Comparison of ENCODE assay signal across 27 mouse cellular contexts in the genomic region with DNA sequence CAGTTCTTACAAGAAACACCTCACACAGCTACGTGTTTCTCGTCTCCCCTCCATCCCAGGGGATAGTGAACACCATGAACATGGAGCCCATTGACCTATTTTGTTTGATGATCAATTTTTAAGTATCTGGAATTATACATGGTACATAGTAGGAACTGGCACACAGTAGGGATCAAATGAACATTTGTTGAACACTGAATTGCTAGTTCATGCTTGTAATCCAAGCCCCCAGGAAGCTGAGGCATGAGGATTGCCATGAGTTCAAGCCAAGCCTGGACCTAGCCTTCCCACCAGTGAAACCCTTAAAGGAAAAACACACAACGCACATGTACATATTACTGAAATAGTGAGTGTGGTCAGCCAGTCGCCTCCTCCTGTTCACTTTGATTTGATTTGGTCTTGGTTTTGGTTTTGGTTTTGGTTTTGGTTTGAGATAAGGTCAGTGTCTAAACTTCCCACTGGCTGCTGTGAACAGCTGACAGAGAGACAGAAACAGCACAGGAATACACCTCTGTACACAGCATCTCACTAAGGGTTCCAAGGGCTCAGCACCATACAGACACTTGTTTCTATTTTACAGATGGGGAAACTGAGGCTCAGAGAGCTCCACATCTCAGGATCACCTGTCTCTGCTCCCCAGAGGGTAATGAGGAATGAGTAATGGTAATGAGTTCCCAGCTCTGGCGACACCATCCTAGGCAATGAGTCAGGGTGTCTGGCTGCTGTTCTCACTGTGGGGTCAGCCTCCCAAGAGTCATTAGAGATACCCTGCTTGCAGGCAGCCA.
DNase-seq lines count a peak whose midpoint lies in the region; ATAC-seq and TF ChIP-seq lines count a peak whose summit lies in the region.
"Had no signal": no experiment of that assay in that cellular context is flagged by ENCODE, and none has a peak within 500 bp of the region (broad histone marks: within the 10 kb centered on the region; RNA-seq: fewer than 3 reads in every experiment).

No protein-coding gene starts in this region.

- dilution Hi-C loops in CH12.LX (cut with MboI; ENCODE audit: extremely low pct_ligation_motif_present, extremely low pct_unique_long_range_greater_than_20kb, low sequenced_read_pairs) = no loop called here

- WGBS in midbrain, embryonic 13.5 days = 71% methylated on average over 5 of the region's 5 CpGs
- WGBS in midbrain, embryonic 15.5 days = 70% methylated on average over 5 of the region's 5 CpGs
- 77% methylated on average over 5 of the region's 5 CpGs for WGBS in hindbrain, embryonic 13.5 days
- 74% methylated on average over 5 of the region's 5 CpGs for WGBS in forebrain, embryonic 13.5 days

- H3K27ac ChIP-seq in midbrain, embryonic 13.5 days = peak overlapping the region; percentile 39; the same call in 1 of the 2 replicates
- H3K27ac ChIP-seq in midbrain, embryonic 15.5 days = no peak overlapping the region
- no peak overlapping the region for H3K27ac ChIP-seq in CH12.LX (ENCODE audit: insufficient read depth, low read depth)
- H3K27ac ChIP-seq in hindbrain, embryonic 13.5 days = no peak overlapping the region
- H3K27ac ChIP-seq in forebrain, embryonic 13.5 days = no peak overlapping the region
- H3K27ac ChIP-seq: embryonic facial prominence, embryonic 13.5 days; forebrain, embryonic 10.5 days; liver, embryonic 14.5 days; macrophage; neural tube, embryonic 15.5 days had no signal

- H3K79me2 ChIP-seq in CH12.LX (replicated peaks; ENCODE audit: control insufficient read depth, extremely low read depth, insufficient read depth, poor library complexity, severe bottlenecking) = no peaks in the 10 kb centered on the region

- H3K27me3 ChIP-seq in midbrain, embryonic 13.5 days = peaks cover 12% of the 10 kb centered on the region; the same call in 1 of the 2 replicates
- no peaks in the 10 kb centered on the region for H3K27me3 ChIP-seq in midbrain, embryonic 15.5 days (replicated peaks)
- H3K27me3 ChIP-seq in CH12.LX (replicated peaks) = peaks cover 37% of the 10 kb centered on the region
- peaks cover 8% of the 10 kb centered on the region for H3K27me3 ChIP-seq in Patski
- no peaks in the 10 kb centered on the region for H3K27me3 ChIP-seq in hindbrain, embryonic 13.5 days
- H3K27me3 ChIP-seq in forebrain, embryonic 13.5 days = no peaks in the 10 kb centered on the region
- H3K27me3 ChIP-seq: embryonic facial prominence, embryonic 13.5 days; neural tube, embryonic 15.5 days had no signal

- no peak for TF ChIP-seq POLR2A in CH12.LX (IDR thresholded peaks at IDR 0.05; ENCODE audit: low read depth, low read length)

- no peaks in the 10 kb centered on the region for H3K36me3 ChIP-seq in midbrain, embryonic 13.5 days
- no peaks in the 10 kb centered on the region for H3K36me3 ChIP-seq in midbrain, embryonic 15.5 days (replicated peaks)
- H3K36me3 ChIP-seq in CH12.LX (replicated peaks in 1 of 2; ENCODE audit: control insufficient read depth in 1 of 2, insufficient read depth in 1 of 2, low read length in 1 of 2) = no peaks in the 10 kb centered on the region
- no peaks in the 10 kb centered on the region for H3K36me3 ChIP-seq in hindbrain, embryonic 13.5 days
- H3K36me3 ChIP-seq in forebrain, embryonic 13.5 days (ENCODE audit: poor library complexity, severe bottlenecking) = no peaks in the 10 kb centered on the region
- H3K36me3 ChIP-seq: embryonic facial prominence, embryonic 13.5 days; forebrain, embryonic 10.5 days; neural tube, embryonic 15.5 days had no signal

- ATAC-seq in midbrain, embryonic 13.5 days = no peak
- no peak for ATAC-seq in midbrain, embryonic 15.5 days (replicated peaks)
- ATAC-seq in Patski = peak; percentile 31
- no peak for ATAC-seq in hindbrain, embryonic 13.5 days (ENCODE audit: low FRiP score)
- no peak for ATAC-seq in forebrain, embryonic 13.5 days
- ATAC-seq: CD4-positive, CD25-positive, alpha-beta regulatory T cell, adult 4 months; forebrain, embryonic 16.5 days; intestine, postnatal 0 days had no signal

- POLR2A ChIA-PET in Patski (lab: Charles Lee) = no interaction called here

- no peaks in the 10 kb centered on the region for H3K9me3 ChIP-seq in midbrain, embryonic 13.5 days
- no peaks in the 10 kb centered on the region for H3K9me3 ChIP-seq in midbrain, embryonic 15.5 days
- no peaks in the 10 kb centered on the region for H3K9me3 ChIP-seq in CH12.LX (replicated peaks; ENCODE audit: low read length)
- no peaks in the 10 kb centered on the region for H3K9me3 ChIP-seq in hindbrain, embryonic 13.5 days
- no peaks in the 10 kb centered on the region for H3K9me3 ChIP-seq in forebrain, embryonic 13.5 days (replicated peaks)
- H3K9me3 ChIP-seq: embryonic facial prominence, embryonic 13.5 days; forebrain, embryonic 10.5 days; neural tube, embryonic 15.5 days had no signal

- in situ Hi-C loops in CH12.LX (cut with MboI; ENCODE audit: low pct_ligation_motif_present, low pct_unique_long_range_greater_than_20kb, low sequenced_read_pairs) (no loop called here), Patski (cut with MboI; ENCODE audit: low pct_unique_long_range_greater_than_20kb) (no loop called here)

- CTCF ChIA-PET in Patski (lab: Charles Lee) = interaction anchor here (1.2 to 1.5 kb wide), 2 partner anchors 10 to 12 kb away, joined by 3 to 5 read pairs; no protein-coding TSS in a partner anchor

- no peak for TF ChIP-seq EP300 in CH12.LX (IDR thresholded peaks at IDR 0.05; ENCODE audit: low read length)

- no peak overlapping the region for H3K4me2 ChIP-seq in midbrain, embryonic 13.5 days (replicated peaks)
- H3K4me2 ChIP-seq in midbrain, embryonic 15.5 days = no peak overlapping the region
- peak overlapping the region; percentile 27; the same call in 1 of the 2 replicates for H3K4me2 ChIP-seq in CH12.LX (ENCODE audit: insufficient read depth, low read depth, poor library complexity, severe bottlenecking)
- H3K4me2 ChIP-seq in hindbrain, embryonic 13.5 days = no peak overlapping the region
- no peak overlapping the region for H3K4me2 ChIP-seq in forebrain, embryonic 13.5 days
- H3K4me2 ChIP-seq: embryonic facial prominence, embryonic 13.5 days; neural tube, embryonic 15.5 days had no signal

- TF ChIP-seq RAD21 in CH12.LX (IDR thresholded peaks at IDR 0.05; ENCODE audit: low read depth, low read length) = no peak

- no peak overlapping the region for H3K9ac ChIP-seq in midbrain, embryonic 13.5 days (replicated peaks)
- no peak overlapping the region for H3K9ac ChIP-seq in midbrain, embryonic 15.5 days
- H3K9ac ChIP-seq in CH12.LX (ENCODE audit: insufficient read depth, low read depth) = no peak overlapping the region
- no peak overlapping the region for H3K9ac ChIP-seq in hindbrain, embryonic 13.5 days
- H3K9ac ChIP-seq in forebrain, embryonic 13.5 days = no peak overlapping the region
- H3K9ac ChIP-seq: embryonic facial prominence, embryonic 13.5 days; liver, embryonic 14.5 days; neural tube, embryonic 15.5 days had no signal

- no peak for TF ChIP-seq CTCF in CH12.LX (conservative IDR thresholded peaks at IDR 0.05 in 1 of 2, IDR thresholded peaks at IDR 0.05 in 1 of 2; ENCODE audit: low read depth in 2 of 2, low read length in 2 of 2)
- TF ChIP-seq CTCF in Patski (IDR thresholded peaks at IDR 0.05) = no peak

- H3K4me3 ChIP-seq in midbrain, embryonic 13.5 days (replicated peaks) = no peak overlapping the region
- no peak overlapping the region for H3K4me3 ChIP-seq in midbrain, embryonic 15.5 days
- H3K4me3 ChIP-seq in CH12.LX (replicated peaks in 1 of 3; ENCODE audit: low read depth in 2 of 3, low read length in 2 of 3, poor library complexity in 1 of 3) = no peak overlapping the region
- no peak overlapping the region for H3K4me3 ChIP-seq in hindbrain, embryonic 13.5 days
- H3K4me3 ChIP-seq in forebrain, embryonic 13.5 days = no peak overlapping the region
- H3K4me3 ChIP-seq: embryonic facial prominence, embryonic 13.5 days; forebrain, embryonic 10.5 days; neural tube, embryonic 15.5 days had no signal

- peaks cover 14% of the 10 kb centered on the region for H3K4me1 ChIP-seq in midbrain, embryonic 13.5 days (replicated peaks)
- H3K4me1 ChIP-seq in midbrain, embryonic 15.5 days = peaks cover 13% of the 10 kb centered on the region
- peaks cover 0 to 5% of the 10 kb centered on the region in 2 experiments; a peak in 1 of 4 replicates for H3K4me1 ChIP-seq in CH12.LX (ENCODE audit: control insufficient read depth in 1 of 2, insufficient read depth in 2 of 2)
- H3K4me1 ChIP-seq in hindbrain, embryonic 13.5 days (replicated peaks) = peaks cover 11% of the 10 kb centered on the region
- H3K4me1 ChIP-seq in forebrain, embryonic 13.5 days = no peaks in the 10 kb centered on the region
- H3K4me1 ChIP-seq: embryonic facial prominence, embryonic 13.5 days had no signal

- DNase-seq in CH12.LX (ENCODE audit: extremely low read depth) (no peak), Patski (ENCODE audit: low read depth, low spot score) (no peak)
- DNase-seq in layer of hippocampus, adult 11-12 months (ENCODE audit: low spot score) = no peak
- DNase-seq: adrenal gland, adult 8-10 months; cerebellum, adult 11 months; cerebellum, adult 9-10 months; cerebellum, postnatal 36 days; heart, postnatal 14 days; kidney, adult 9 months; kidney, postnatal 10 days; layer of hippocampus, adult 9-11 months; liver; lung, adult 2 months; lung, postnatal 10 days; thymus, postnatal 4 days had no signal

TF ChIP-seq in CH12.LX, 34 proteins besides CTCF, POLR2A, EP300 and RAD21:
- TF ChIP-seq ZKSCAN1 (IDR thresholded peaks at IDR 0.05; ENCODE audit: borderline replicate concordance, low read depth, low read length) (peak; percentile 90), ETS1 (conservative IDR thresholded peaks at IDR 0.05; ENCODE audit: low read depth, low read length) (peak; percentile 75), USF1 (IDR thresholded peaks at IDR 0.05; ENCODE audit: low read depth, low read length) (no peak), POLR2AphosphoS2 (IDR thresholded peaks at IDR 0.05; ENCODE audit: low read depth, low read length) (no peak), IRF4 (IDR thresholded peaks at IDR 0.05; ENCODE audit: low read depth, low read length) (peak; percentile 66; the same call in 1 of the 2 replicates), ZMIZ1 (IDR thresholded peaks at IDR 0.05; ENCODE audit: low read depth, low read length) (no peak), SIN3A (IDR thresholded peaks at IDR 0.05; ENCODE audit: low read length) (no peak), TCF12 (IDR thresholded peaks at IDR 0.05; ENCODE audit: low read depth, low read length) (no peak)
